Mouse (Mus musculus): Measurements from ENCODE around the gene D7Ertd443e.

DNA sequence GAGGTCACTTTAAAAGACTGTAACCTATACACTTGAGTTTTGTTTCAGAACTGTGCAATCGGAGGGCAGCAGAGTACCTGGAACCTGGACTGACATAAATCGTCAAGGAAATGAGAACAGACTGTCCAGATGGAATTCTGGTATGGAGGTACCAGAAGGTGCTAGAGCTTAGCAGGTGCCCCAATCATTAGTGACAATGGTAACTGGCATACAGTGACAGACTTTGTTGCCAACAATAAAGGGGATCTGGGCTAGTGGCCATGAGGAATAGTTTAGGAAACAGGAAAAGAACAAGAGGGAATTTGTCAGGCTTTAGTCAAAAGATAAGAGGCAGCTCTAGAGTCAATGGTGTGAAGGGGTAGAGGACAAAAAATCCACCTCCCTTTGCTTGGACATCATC lies 43.3 kb downstream of the D7Ertd443e start:
- TF ChIP-seq POLR2A (IDR thresholded peaks at IDR 0.05; ENCODE audit: low read depth, low read length) (no peak), CTCF (IDR thresholded peaks at IDR 0.05; ENCODE audit: borderline replicate concordance, insufficient read depth, low read length) (no peak)
